ENCODE assay signal across 8 mouse cellular contexts in the genomic region with DNA sequence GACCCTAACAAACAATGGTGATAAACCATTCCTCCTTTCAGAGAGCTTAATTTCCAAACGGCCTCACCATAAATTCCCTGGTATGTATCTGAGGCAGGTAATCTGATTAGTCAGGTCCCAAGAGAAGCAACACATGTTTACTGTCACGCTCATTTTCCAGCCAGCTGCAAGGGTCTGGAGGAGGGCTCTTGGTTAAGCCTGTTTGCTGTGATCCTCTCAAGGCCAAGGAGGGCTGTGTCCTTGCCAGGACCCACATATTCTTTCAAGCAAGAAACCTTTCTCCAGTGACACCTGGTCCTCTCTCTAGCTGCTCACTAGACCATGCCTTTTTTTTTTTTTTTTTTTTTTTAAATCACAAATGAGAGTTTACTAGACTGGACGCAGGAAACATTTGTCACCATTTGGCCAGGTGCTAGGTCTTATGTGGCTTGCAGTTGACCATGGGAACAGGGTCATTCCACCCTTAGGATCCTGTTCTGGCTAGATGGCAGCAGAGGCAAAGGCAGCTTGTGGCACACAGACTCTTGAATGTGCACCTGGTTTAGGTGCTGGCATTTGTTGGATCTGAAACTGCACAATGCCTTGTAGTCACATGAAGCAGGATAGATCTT.
DNase-seq lines count a peak whose midpoint lies in the region; ATAC-seq lines count a peak whose summit lies in the region.

No protein-coding gene starts in this region.

- H3K27ac ChIP-seq in lung, embryonic 15.5 days: no peak overlapping the region
- H3K27ac ChIP-seq in stomach, embryonic 14.5 days (ENCODE audit: low read length): peak overlapping the region; percentile 90

- ATAC-seq in lung, embryonic 15.5 days (ENCODE audit: borderline replicate concordance, extremely low read depth, low FRiP score, low TSS enrichment): no peak
- ATAC-seq in stomach, embryonic 14.5 days (ENCODE audit: insufficient number of reproducible peaks, insufficient read depth, low FRiP score, low read depth): peak; percentile 62; the same call in 1 of the 2 replicates

- no peak overlapping the region for H3K4me3 ChIP-seq in lung, embryonic 15.5 days
- H3K4me3 ChIP-seq in stomach, embryonic 14.5 days (ENCODE audit: low read depth, low read length): no peak overlapping the region

- intact Hi-C loops in left cerebral cortex, postnatal 14 days (cut with DNase I): no loop called here

- H3K27me3 ChIP-seq in lung, embryonic 15.5 days: peaks cover 89% of the 10 kb centered on the region
- H3K27me3 ChIP-seq in stomach, embryonic 14.5 days (ENCODE audit: control insufficient read depth, insufficient read depth, low read length): no peaks in the 10 kb centered on the region

- H3K4me2 ChIP-seq in lung, embryonic 15.5 days: peak overlapping the region; percentile 32
- peak overlapping the region; percentile 26 for H3K4me2 ChIP-seq in stomach, embryonic 14.5 days (replicated peaks; ENCODE audit: low read depth, low read length)

- 29% methylated on average over 3 of the region's 3 CpGs for WGBS in lung, embryonic 15.5 days
- 13% methylated on average over 3 of the region's 3 CpGs for WGBS in stomach, embryonic 14.5 days

- no peaks in the 10 kb centered on the region for H3K36me3 ChIP-seq in lung, embryonic 15.5 days
- no peaks in the 10 kb centered on the region for H3K36me3 ChIP-seq in stomach, embryonic 14.5 days (ENCODE audit: control insufficient read depth, insufficient read depth, low read length)

- H3K4me1 ChIP-seq in lung, embryonic 15.5 days: peaks cover 9% of the 10 kb centered on the region
- H3K4me1 ChIP-seq in stomach, embryonic 14.5 days (ENCODE audit: control insufficient read depth, insufficient read depth, low read length): peaks cover 23% of the 10 kb centered on the region; the same call in 1 of the 2 replicates

- no peak overlapping the region for H3K9ac ChIP-seq in lung, embryonic 15.5 days
- H3K9ac ChIP-seq in stomach, embryonic 14.5 days (replicated peaks; ENCODE audit: low read depth, low read length): no peak overlapping the region

- no peak for DNase-seq in lung, postnatal 4 days
- DNase-seq in forelimb bud, embryonic 11.5 days (ENCODE audit: low read depth, low spot score): peak; percentile 71
- DNase-seq in kidney, postnatal 14 days: peak; percentile 73
- DNase-seq in cerebellum, adult 18-20 months: no peak
- DNase-seq in left cerebral cortex, postnatal 14 days (ENCODE audit: low spot score in 2 of 2): no peak
- no peak for DNase-seq in lung, postnatal 14 days

- H3K9me3 ChIP-seq in lung, embryonic 15.5 days: no peaks in the 10 kb centered on the region
- no peaks in the 10 kb centered on the region for H3K9me3 ChIP-seq in stomach, embryonic 14.5 days (ENCODE audit: control insufficient read depth, low read depth, low read length)

Comparison
In these comparisons a context has a peak if more than half of its experiments do, and no peak if none do; other contexts are left out.
1. DNase-seq: peak in forelimb bud, embryonic 11.5 days (single experiment) and kidney, postnatal 14 days (single experiment); none in lung, postnatal 4 days (0 of 2), cerebellum, adult 18-20 months (0 of 2), left cerebral cortex, postnatal 14 days (0 of 2) and lung, postnatal 14 days (single experiment).